Mouse (Mus musculus) cerebellum, adult 9-11 months (tissue): ENCODE measurements around the gene Slc38a10.

Experiments used
- DNase-seq: peaks from one replicate; pipeline ENCODE4 v3.0.0; 2022

The Slc38a10 gene

DNA sequence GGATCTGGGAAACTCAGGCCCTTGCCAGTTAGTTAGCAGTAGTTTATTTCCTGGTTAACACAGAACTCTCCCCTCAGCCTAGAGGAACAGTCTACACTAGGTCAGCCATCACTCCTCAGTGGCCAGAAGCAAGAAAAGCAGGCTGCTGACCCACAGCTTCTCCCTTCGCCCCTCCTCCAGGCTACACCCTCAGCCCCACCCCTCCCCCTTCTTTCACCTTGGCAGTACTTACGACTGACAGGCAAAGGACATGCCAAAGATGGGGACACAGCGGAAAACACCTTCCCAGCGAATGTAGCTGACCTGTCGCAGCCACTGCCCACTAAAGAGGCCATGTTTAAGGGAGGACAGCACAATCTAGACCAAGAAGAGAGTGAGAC lies 13.5 kb downstream of the Slc38a10 start:
- no peak for DNase-seq

DNA sequence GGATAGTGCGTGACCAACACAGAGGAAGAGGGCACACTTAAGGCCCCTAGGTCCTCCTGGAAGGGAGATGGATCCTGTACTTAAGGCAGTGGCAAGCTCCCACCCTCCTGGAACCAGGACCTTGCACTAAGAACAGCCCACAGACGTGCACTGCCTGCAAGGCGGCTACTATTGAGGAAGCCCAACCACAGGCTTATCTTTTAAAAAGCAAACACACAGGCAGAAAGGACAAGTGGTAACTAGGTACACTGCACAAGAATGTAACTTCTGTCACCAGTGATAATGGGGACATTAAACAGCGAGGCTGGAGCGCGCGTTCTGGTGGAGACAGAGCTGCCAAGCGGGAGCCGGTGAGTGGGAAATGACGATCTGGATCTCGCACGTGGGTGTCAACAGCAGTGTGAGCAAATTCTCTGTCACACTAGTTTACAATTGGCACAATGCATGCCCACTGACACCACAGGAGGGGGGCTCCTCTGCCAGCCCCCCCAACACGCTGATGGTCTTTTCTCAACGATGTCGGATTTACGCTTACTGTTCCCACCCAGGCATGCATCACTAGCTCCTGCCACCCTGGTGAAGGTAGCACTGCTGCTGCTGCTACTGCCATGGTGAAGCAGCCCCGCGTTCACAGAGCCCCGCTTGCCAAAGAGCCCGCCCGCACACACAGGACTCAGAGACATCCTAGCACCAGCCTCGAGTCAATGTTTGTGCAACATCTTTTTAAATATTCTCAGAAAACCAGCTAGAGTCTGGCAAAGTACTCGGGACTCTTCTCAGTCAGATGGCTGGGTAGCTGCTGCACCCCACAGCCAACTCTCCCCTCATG lies 14.1 kb downstream of the Slc38a10 start:
- DNase-seq, result no peak

DNA sequence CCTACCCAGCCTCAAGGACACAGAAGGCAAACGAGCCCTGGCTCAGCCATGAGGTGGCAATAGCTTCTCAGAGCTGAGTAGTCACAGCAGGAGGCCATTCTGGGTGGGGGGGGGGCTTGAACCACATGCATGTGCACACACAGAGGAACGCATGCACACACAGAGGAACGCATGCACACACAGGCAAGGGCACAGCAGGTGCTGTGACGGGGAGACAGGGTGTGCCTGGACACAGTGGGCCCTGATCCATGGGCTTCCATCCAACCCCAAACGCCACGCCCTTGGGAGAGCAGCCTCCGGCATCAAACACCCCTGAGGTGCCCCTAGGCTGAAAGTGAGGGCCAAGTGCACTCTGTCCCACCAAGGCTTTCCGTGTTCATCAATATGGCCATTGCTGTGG lies 15.0 kb downstream of the Slc38a10 start:
- DNase-seq, result no peak

DNA sequence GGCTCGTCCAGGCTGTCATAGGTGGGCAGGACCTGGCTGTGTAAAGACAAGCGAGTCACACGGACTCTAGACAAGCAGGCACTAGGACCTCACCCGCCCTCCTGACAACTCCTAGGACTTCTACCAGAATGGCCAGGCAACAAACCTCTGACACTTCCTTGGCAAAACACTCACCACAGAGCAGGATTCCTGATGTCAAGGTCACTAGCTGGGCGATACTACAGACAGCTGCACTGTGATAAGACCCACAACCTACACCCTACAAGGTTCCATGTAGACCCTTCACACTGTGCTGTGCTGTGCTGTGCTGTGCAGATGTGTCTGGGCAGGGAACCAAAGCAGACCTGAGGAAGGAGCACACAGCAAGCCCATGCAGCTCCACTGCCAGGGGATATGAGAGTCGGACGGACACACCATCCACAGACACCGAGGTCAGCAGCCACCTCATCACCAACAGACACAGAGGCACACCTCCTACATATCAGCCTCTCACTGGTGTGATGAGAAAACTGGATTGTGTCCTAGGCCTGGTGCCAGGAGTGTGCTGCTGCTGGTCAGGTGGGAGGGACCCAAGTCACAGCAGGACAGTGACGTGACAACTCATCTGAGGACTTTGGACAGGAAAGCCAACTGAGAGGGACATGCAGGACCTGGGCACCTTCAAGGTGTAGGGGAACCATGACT lies 16.2 kb downstream of the Slc38a10 start:
- no peak for DNase-seq

DNA sequence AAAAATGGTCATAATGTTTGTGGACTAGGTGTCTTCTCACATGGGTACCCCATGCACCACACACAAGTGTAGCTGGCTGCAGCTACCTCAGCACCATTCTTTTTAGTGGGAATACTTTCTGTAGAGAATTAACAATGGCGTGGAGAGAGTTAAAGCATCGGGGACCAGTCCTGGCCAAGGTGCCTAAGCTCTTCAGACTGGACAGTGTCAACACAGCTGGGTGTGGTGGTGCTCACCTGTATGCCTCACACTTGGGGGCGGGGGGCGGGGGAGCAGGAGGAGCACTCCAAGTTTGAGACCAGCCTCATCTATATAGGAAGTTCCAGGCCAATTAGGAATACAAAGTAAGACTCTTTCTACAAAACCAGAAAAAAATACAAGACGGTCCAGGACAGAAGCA lies 17.0 kb downstream of the Slc38a10 start:
- DNase-seq, result no peak

DNA sequence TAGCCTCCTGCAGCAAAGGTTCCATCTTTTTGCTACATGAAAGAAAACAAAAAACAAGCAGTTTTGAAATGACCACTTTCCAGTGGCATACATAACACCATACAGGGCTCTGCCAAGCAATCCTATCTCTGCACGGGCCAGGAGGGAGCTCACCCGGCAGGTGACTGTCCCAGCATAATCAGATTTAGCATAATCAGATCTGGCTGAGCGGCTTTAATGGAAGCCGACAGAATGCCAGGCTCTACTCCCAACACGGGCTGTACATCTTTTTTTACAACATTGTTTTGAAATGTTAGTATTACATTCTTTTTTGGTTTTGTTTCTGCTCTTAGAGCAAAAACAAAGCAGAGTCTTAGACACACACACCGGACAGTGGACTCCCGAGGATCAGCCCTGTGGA lies 21.9 kb downstream of the Slc38a10 start:
- no peak for DNase-seq

DNA sequence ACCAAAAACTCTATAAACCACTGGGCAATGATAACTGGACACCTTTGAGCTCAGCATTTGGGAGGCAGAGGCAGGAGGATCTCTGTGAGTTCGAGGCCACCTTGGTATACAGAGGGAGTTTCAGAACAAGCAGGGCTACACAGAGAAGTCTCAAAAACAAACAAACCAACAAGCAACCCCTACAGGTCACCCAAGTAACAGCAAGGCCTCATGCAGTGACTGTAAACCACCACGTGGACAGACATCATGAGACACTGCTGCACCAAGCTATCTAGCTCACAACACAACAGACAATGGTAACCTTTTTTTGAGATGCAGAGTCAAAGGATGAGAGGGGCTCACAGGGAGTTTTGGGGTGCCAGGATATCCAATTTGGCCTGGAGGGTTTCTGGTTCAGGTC lies 24.3 kb downstream of the Slc38a10 start:
- DNase-seq, result no peak

DNA sequence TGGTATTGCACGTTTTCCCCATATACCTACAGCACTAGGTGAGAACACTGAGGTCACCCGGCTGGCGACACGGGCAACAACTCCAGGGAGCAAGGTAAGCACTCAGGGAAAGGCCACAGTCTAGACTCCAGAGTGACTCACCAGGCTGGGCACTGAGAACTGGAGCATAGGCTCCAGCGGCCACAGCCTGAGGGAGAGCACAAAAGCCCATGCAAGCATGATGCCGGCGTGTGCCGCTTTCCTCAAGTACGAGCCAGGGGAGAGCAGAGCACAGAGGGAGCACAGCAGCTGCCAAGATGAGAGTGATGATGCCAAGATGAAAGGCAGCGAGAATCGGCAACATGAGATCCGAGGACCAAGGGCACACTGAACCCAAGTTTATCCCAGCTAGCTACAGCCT lies 29.0 kb downstream of the Slc38a10 start:
- peak; percentile 51 for DNase-seq

DNA sequence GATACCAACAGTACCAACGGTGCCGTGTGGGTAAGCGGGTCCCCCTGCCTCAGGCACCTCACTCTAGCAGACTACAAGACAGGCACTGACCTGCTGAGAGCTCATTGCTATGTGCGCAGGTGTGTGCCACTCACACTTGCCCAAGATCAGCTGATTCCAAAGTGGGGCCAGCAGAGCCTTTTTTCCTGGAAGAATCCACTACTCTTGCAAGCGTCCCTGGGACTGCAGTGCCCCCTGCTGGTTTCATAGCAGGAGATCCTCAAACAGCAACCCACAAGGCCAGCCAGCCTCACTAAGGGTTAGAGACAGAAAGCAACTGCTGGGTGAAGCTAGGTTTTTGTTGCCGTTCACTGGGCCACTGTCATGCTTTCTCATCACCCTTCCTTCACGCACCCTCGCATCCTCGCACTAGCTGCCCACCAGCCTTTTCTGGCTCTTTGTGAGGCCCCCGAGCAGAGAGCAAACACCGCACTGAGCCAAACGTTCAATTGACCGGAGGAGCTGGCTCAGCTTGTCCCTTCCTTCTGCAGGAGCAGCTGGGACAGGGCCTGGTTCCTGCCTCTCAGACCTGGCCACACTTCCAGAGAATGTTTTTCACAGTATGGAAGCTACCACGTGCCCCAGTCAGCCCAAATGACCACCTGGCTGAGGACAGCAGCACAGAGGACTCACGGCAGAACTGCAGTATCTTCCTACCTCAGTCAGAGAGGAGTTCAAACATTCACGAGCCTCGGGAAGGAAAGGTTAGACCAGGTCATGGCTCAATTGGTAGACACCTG lies 30.3 kb downstream of the Slc38a10 start:
- peak; percentile 87 for DNase-seq

DNA sequence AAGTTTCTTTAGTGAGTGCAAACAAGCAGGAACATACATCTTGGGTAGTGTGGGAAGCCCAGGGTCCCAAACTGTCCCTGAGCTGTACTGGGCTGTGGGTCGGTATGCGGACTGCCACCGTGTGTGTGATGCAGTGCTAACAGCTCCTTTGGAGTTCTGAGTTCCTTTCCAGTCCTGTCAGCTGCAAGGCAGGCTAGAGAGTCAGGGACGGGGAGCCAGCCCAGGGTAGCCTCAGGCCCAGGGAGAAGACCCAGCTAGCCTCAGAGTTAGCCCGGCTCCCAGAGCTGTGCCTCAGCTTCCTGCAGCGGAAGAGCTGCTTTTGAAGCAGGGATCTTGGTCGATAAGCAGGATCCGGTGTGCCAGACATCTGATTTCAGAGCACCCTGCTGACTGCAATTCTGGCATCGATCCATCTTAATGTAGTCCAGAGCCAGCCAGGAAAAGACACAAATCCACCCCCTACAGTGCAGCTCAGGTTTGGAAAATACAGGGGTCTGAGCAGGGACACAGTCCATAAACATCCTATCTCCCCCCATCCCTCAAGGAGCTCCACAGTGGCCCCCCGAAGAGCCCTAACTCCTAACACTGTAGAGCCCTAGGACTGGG lies 31.1 kb downstream of the Slc38a10 start:
- peak; percentile 59 for DNase-seq

DNA sequence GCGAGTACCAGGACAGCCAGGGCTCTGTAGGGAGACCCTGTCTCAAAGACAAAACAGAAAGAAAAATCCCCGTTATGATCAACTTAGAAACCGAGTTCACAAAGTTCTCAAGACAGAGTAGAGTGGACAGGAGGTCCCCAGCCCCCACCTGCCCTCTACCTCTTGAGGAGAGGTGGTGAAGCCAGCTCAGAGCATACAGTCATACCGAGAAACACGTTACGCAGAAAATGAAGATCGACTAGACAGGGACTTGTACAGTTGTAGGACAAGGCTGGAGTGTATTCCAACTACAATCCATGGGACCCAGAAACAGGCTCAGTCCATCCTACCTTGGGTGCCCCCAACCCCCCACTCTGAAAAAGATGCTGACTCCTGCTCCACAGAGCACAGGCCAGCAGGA lies 32.0 kb downstream of the Slc38a10 start:
- no peak for DNase-seq

DNA sequence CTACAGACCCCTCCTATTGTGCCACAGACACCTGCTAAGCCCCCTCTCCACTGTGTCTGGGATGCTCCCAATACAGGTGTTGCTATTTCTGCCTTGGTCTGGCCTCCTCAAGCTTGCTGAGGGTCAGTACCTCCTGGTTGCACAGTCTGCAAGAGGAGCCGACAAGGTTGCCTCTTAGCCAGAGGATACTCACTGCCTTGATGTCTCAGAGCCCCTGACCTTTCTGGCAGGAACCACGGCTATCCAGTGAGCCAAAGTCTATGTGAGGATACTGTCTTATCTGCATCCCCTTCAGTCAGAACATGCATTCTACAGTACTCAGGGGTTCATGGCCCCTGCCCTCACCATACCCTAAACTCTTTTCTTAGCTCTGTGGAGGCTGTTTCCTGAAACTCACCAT lies 33.5 kb downstream of the Slc38a10 start:
- DNase-seq, result no peak

DNA sequence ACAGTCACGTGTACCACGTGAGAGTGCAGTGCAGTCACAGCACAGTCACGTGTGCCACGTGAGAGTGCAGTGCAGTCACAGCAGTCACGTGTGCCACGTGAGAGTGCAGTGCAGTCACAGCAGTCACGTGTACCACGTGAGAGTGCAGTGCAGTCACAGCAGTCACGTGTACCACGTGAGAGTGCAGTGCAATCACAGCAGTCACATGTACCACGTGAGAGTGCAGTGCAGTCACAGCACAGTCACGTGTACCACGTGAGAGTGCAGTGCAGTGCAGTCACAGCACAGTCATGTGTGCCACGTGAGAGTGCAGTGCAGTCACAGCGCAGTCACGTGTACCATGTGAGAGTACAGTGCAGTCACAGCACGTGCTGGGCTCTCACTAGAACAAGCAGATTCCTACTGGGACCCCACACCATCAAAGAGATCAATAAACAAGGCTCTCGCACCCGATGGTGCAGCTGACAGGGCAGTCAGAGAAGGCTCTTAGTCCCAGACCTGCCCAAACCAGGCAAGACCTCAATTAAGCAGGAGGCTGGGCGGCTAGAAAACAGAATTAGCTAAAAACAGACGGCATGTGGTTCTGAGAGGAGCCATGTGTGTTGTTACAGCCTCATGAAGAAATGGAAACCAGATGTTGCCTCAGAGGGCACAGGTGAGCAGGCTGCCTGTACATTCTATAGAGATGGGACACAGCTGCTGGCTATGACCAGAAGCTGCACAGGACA lies 36.5 kb downstream of the Slc38a10 start:
- DNase-seq, result no peak

DNA sequence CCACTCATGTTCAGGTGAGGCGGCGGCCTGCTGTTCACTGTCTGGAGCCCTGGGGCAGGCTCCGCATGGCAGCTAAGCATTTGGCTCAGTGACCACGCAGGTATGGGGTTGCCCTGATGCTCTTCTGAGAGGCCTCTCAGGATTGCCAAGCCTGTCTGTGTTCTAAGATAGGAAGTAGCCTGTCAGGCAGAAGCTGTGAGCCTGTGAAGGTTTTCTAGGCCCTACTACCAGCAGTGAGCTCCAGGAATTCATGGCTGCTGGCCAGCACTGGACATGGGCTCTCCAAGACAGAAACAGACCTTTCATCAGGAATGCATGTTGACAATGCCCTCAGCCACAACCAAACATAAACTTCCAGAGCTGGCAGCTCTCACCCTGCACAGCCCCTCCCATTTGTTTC lies 39.0 kb downstream of the Slc38a10 start:
- DNase-seq, result peak; percentile 40

DNA sequence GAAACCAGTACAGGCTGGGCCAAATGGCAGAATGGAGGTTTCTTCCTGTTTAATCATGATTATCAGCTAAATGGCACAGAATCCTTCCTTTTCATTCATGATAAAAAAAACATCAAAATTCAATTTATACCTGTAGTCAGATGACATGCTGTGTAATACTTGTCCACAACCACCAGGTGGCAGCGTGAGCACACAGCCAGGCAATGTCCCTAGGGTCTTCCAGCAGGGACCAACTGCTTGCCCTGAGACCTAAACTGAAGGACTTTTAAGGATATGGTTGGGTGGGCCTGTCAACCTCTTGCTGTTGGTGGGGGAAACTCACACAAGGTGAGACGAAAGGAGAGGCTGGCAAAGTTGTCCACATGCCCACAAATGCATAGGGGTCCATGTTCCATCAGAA lies 40.1 kb downstream of the Slc38a10 start:
- peak; percentile 55 for DNase-seq

DNA sequence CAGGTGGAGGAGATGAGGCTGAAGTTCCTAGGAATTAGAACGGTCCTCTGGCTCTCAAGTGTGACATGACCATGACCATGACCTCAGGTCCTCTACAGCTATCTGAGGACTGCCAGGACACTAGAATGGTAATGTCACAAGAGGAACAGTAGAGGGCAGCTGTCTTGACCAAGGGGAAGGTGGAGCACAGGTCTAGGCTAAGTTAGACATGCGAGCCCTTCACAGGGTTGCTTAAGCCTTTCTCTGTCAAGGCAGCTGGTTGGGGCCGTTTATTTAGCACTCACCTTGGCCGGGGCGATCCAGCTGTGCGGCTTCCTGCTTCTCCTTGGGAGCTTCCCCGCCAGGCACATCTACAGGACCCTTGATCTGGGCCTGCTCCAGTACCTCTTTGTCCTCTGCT lies 40.6 kb downstream of the Slc38a10 start:
- no peak for DNase-seq

DNA sequence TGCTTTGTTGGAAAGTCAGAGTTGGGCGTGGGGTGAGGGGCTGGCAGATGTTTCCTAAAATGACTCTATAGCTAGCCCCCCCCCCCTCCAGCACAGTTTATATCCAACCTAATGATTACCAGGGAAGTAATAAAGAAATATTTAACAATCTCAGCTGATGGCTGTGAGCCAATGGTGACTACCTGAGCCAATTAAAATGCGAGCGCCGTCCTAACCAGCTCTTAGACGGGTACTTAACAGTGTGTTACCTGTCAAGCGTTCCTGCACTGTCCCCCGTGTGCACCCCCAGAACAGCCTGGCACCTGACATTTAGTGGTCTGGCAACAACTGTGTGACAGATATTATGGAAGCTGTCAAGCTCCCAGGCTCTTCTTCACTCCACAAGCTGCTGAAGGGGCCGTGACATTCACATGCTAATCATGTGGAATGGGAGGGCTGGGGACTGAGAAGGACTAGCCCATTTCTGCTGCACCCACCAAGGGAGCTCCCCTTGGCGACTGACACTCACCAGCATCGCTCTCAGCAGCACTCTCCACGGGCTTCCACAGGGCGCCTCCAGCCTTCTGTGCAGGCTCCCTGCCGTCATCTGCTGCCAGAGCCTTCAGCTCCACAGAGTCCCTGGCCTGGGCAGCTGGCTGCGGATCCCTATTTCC lies 41.5 kb downstream of the Slc38a10 start:
- DNase-seq, result no peak

DNA sequence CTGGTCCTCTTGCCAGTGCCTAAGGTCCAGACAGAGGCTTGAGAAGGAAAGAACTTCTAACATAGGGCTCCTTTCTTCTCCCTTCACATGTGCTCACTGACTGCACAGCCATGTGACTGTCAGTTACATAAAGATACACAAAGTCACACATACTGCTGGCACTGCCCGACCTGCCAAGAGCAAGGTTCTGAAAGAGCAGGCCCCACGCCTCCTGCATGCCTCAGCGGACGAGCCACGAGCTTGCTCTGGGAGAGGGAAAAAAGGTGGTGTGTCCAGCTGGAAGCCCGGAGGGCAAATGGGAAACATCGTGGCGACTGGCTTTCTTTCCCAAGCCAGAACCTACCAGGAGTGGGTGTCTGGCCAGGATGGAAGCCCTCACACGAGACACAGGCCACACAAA lies 43.4 kb downstream of the Slc38a10 start:
- no peak for DNase-seq

DNA sequence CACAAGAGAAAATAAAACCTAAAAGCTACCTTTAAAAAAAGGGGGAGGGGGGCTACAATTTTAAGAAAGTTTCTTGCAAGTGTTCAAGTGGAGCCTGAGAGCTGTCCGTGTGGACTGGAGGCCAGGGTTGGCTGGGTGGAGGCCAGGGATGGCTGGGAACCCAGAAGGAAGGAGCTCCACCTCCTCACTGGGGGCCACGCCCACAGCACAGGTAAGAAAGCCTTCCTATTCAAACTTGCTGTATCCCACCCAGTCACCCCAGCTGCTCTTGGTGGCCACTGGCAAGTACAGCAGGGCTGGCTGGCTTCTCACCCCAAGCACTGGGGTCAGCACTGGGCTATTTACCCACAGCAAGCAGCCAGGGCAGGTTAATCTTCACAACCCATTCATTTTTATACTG lies 44.1 kb downstream of the Slc38a10 start:
- no peak for DNase-seq

DNA sequence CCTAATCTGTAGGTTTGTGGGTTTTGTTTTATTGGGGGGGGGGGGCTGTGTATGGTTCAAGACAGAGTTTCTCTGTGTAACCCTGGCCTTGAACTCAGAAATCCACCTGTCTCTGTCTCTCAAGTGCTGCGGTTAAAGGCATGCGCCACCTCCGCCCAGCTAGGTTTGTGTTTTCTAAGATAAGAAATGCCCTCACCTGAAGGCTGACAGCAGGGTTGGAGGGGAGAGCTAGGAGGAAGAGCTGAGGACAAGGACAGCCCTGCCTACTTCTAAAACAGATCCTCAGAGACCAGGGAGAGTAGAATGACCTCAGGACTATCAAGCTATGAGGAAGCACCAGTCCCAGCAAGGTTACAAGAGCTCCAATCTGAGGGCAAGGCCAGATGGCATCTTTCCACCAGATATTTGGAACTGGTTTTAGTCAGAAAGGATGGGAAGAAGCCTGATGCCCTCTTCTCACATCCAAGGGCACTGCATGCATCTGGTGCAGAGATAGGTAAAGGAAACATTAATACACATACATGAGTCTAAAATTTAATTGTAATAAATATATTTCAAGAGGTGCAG lies 47.6 kb downstream of the Slc38a10 start:
- DNase-seq, result no peak

DNA sequence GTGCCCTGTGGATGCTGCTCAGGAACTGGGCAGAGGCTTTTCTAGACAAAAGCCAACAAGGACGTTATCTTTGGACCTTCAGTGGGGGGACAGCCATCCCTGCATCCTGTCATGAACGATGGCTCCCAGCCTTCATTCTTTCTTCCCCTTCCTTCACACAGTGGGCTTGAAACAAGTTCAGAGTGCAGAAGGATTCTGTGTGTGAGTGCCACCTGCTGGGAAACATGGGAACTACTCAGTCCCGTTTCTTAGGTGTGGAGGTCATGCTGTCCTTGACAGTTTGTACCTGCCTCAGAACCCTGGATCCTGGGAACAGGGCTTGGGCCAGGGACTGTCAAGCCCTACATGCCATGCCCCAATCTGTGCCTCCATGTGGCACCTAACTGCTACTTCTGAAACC lies 50.1 kb downstream of the Slc38a10 start:
- peak; percentile 73 for DNase-seq
